Comparison of ENCODE assay signal across 17 mouse cellular contexts in genomic region chr4:145640416-145641185, GRCm38 (mm10). TPM values are rescaled to one million over a fixed set of nuclear protein-coding genes. Genes with fewer than 3 reads are reported as not detected.
A peak's percentile ranks its signal among the peaks of the same experiment; 100 is the strongest.
DNase-seq lines count a peak whose midpoint lies in the region; ATAC-seq and TF ChIP-seq lines count a peak whose summit lies in the region.
"Not testable (repeated sequence)": the region's sequence is repeated elsewhere in the genome, so short reads cannot be mapped to it uniquely, and the experiment has no call there.
"Had no signal": no experiment of that assay in that cellular context is flagged by ENCODE, and none has a peak within 500 bp of the region (broad histone marks: within the 10 kb centered on the region; RNA-seq: fewer than 3 reads in every experiment).

No protein-coding gene starts in this region.

- not testable (repeated sequence) for TF ChIP-seq CTCF in liver, postnatal 0 days (IDR thresholded peaks at IDR 0.05; ENCODE audit: low read depth)

- not testable (repeated sequence) for H3K4me3 ChIP-seq in hindbrain, embryonic 11.5 days (ENCODE audit: low read depth, low read length); liver, postnatal 0 days (ENCODE audit: low read depth, low read length)
- peak overlapping the region; percentile 20; the same call in 1 of the 2 replicates for H3K4me3 ChIP-seq in neural tube, embryonic 15.5 days (replicated peaks)

- not testable (repeated sequence) for H3K27me3 ChIP-seq in hindbrain, embryonic 11.5 days (ENCODE audit: control insufficient read depth, insufficient read depth, low read length); liver, postnatal 0 days (ENCODE audit: insufficient read depth, low read length); neural tube, embryonic 15.5 days (replicated peaks)

- H3K9me3 ChIP-seq in hindbrain, embryonic 11.5 days (ENCODE audit: control insufficient read depth, low read length); liver, postnatal 0 days (ENCODE audit: low read length); neural tube, embryonic 15.5 days (replicated peaks): not testable (repeated sequence)

- H3K4me2 ChIP-seq in hindbrain, embryonic 11.5 days (replicated peaks; ENCODE audit: low read depth, low read length); liver, postnatal 0 days (ENCODE audit: low read depth, low read length): not testable (repeated sequence)
- H3K4me2 ChIP-seq in neural tube, embryonic 15.5 days: peak overlapping the region; percentile 17; the same call in 1 of the 2 replicates

- DNase-seq in 3134 (ENCODE audit: extremely low read depth, insufficient read length, low spot score): peak; percentile 2
- DNase-seq in adrenal gland, postnatal 14 days: peak; percentile 4
- peak; percentile 2 for DNase-seq in hindbrain, embryonic 11.5 days (ENCODE audit: low spot score)
- peak; percentile 2 for DNase-seq in kidney, postnatal 14 days
- peak; percentile 13 for DNase-seq in liver, postnatal 0 days
- peak; percentile 13 to 34 for DNase-seq in thymus, postnatal 36 days

- WGBS in hindbrain, embryonic 11.5 days: 27% methylated on average over 64 of the region's 83 CpGs
- 27% methylated on average over 56 of the region's 83 CpGs for WGBS in liver, postnatal 0 days (ENCODE audit: insufficient replicate concordance)
- WGBS in neural tube, embryonic 15.5 days: 26% methylated on average over 75 of the region's 83 CpGs

- H3K4me1 ChIP-seq in hindbrain, embryonic 11.5 days (replicated peaks; ENCODE audit: control insufficient read depth, insufficient read depth, low read length); liver, postnatal 0 days (ENCODE audit: insufficient read depth); neural tube, embryonic 15.5 days: not testable (repeated sequence)

- peak; percentile 17 for ATAC-seq in granulocyte monocyte progenitor cell, adult 5-6 weeks (replicated peaks; ENCODE audit: poor library complexity, severe bottlenecking)
- ATAC-seq in hindbrain, embryonic 11.5 days (ENCODE audit: low FRiP score); liver, postnatal 0 days; neural tube, embryonic 15.5 days (ENCODE audit: low FRiP score): not testable (repeated sequence)

- H3K36me3 ChIP-seq in hindbrain, embryonic 11.5 days (ENCODE audit: control insufficient read depth, insufficient read depth, low read length); liver, postnatal 0 days (replicated peaks; ENCODE audit: insufficient read depth, low read length); neural tube, embryonic 15.5 days: not testable (repeated sequence)

- H3K9ac ChIP-seq in hindbrain, embryonic 11.5 days (ENCODE audit: low read depth, low read length); liver, postnatal 0 days (replicated peaks); neural tube, embryonic 15.5 days (replicated peaks): not testable (repeated sequence)

- not testable (repeated sequence) for H3K27ac ChIP-seq in hindbrain, embryonic 11.5 days (ENCODE audit: low read depth, low read length); liver, postnatal 0 days (ENCODE audit: low read depth); neural tube, embryonic 15.5 days (replicated peaks)

- not testable (repeated sequence) for TF ChIP-seq EP300 in liver, postnatal 0 days (IDR thresholded peaks at IDR 0.05; ENCODE audit: low read depth)

RNA-seq across cellular contexts. Expression of gene Zfp980, which starts 29.9 kb away (rescaled TPM):
- total RNA-seq in adrenal gland, postnatal 14 days (2021): 0.26 TPM in 1 of 2 replicates, not detected in the other
- total RNA-seq in granulocyte monocyte progenitor cell, adult 5-6 weeks (2014; fragmentation: Nextera tagmentation): not detected in 2 replicates
- total RNA-seq in granulocyte monocyte progenitor cell, adult 5-6 weeks (2017): not detected in 2 replicates
- polyA plus RNA-seq in hindbrain, embryonic 11.5 days (2014; fragmentation: Nextera tagmentation; extraction: Ambion mirVana): not detected in 2 replicates
- polyA plus RNA-seq in liver, postnatal 0 days (2015; fragmentation: Nextera tagmentation; extraction: Ambion mirVana): not detected in 2 replicates
- polyA plus RNA-seq in neural tube, embryonic 15.5 days (2015; fragmentation: Nextera tagmentation; extraction: Ambion mirVana): 0.05 TPM in 1 of 2 replicates, not detected in the other
- total RNA-seq: liver, adult 2 months had no signal
- polyA plus RNA-seq: embryonic facial prominence, embryonic 15.5 days; forebrain, embryonic 14.5 days; G1E; heart, adult 2 months; hindbrain, embryonic 14.5 days; liver, adult 2 months; midbrain, embryonic 14.5 days; neural tube, embryonic 13.5 days; stomach, embryonic 14.5 days had no signal

RNA-seq across cellular contexts. Expression of gene Gm13212, which starts 55.6 kb away (rescaled TPM):
- 2.0 and 3.1 TPM in 2 replicates for total RNA-seq in adrenal gland, postnatal 14 days (2021)
- total RNA-seq in granulocyte monocyte progenitor cell, adult 5-6 weeks (2014; fragmentation: Nextera tagmentation): 16.3 and 24.4 TPM in 2 replicates
- total RNA-seq in granulocyte monocyte progenitor cell, adult 5-6 weeks (2017): 10.0 and 13.1 TPM in 2 replicates
- 0.78 and 1.3 TPM in 2 replicates for polyA plus RNA-seq in hindbrain, embryonic 11.5 days (2014; fragmentation: Nextera tagmentation; extraction: Ambion mirVana)
- polyA plus RNA-seq in liver, postnatal 0 days (2015; fragmentation: Nextera tagmentation; extraction: Ambion mirVana): 1.2 and 1.4 TPM in 2 replicates
- 0.33 and 1.6 TPM in 2 replicates for polyA plus RNA-seq in neural tube, embryonic 15.5 days (2015; fragmentation: Nextera tagmentation; extraction: Ambion mirVana)
- polyA plus RNA-seq: liver, adult 2 months had no signal
